Mouse (Mus musculus) CH12.LX (cell line): ENCODE measurements around the gene Prune2. TPM values are rescaled to one million over a fixed set of nuclear protein-coding genes. Genes with fewer than 3 reads are reported as not detected.

Experiments
- DNase-seq: peaks from one replicate; pipeline ENCODE4 v3.0.0-alpha.2; 2013; ENCODE audit errors: extremely low read depth
- H3K27ac ChIP-seq: 2 replicates; pipeline ENCODE4 v1.5.1; 2012; ENCODE audit warnings: low read depth, mild to moderate bottlenecking, control low read depth, moderate library complexity; ENCODE audit not compliant: insufficient read depth
- H3K27me3 ChIP-seq: replicated peaks from 2 replicates; pipeline ENCODE3; 2012; ENCODE audit warnings: inconsistent platforms
- H3K36me3 ChIP-seq, 2 experiments: replicated peaks in 1 of 2; 2 replicates each; pipeline versions ENCODE3 to v1.6.1; 2012; ENCODE audit warnings: inconsistent platforms in 1 of 2, low read length in 1 of 2, mild to moderate bottlenecking in 1 of 2, mixed read lengths in 1 of 2, moderate library complexity in 1 of 2; ENCODE audit not compliant: control insufficient read depth in 1 of 2, insufficient read depth in 1 of 2
- H3K4me1 ChIP-seq, 2 experiments: 2 replicates each; pipeline ENCODE4 v1.6.1; 2012; ENCODE audit warnings: inconsistent platforms in 1 of 2, moderate library complexity in 1 of 2; ENCODE audit not compliant: insufficient read depth in 2 of 2, control insufficient read depth in 1 of 2
- H3K4me2 ChIP-seq: 2 replicates; pipeline ENCODE4 v1.6.1; 2012; ENCODE audit warnings: low read depth, mild to moderate bottlenecking, control low read depth; ENCODE audit not compliant: poor library complexity, insufficient read depth, severe bottlenecking
- H3K4me3 ChIP-seq, 3 experiments: fragments of 150-350 bp in 1 of 3; sonication (generic) in 1 of 3; replicated peaks in 1 of 3; 2 replicates each; pipeline versions ENCODE3 to v1.5.1; 2011 to 2012; ENCODE audit warnings: low read depth in 2 of 3, low read length in 2 of 3, mild to moderate bottlenecking in 2 of 3, moderate library complexity in 2 of 3, control low read depth in 1 of 3, improper control_type of control experiment in 1 of 3, inconsistent platforms in 1 of 3, mixed read lengths in 1 of 3; ENCODE audit not compliant: poor library complexity in 1 of 3
- H3K79me2 ChIP-seq: replicated peaks from 2 replicates; pipeline ENCODE4 v1.6.1; 2012; ENCODE audit warnings: mild to moderate bottlenecking, moderate library complexity; ENCODE audit not compliant: control insufficient read depth, poor library complexity, insufficient read depth, severe bottlenecking; ENCODE audit errors: extremely low read depth
- H3K9ac ChIP-seq: 2 replicates; pipeline ENCODE4 v1.6.1; 2012; ENCODE audit warnings: low read depth, mild to moderate bottlenecking, control low read depth, moderate library complexity; ENCODE audit not compliant: insufficient read depth
- H3K9me3 ChIP-seq: replicated peaks from 2 replicates; pipeline ENCODE3; 2012; ENCODE audit warnings: low read length, inconsistent platforms, mixed read lengths
- BHLHE40 ChIP-seq: IDR thresholded peaks from 2 replicates; pipeline ENCODE4 v1.6.1; 2011; ENCODE audit warnings: mild to moderate bottlenecking, low read depth, low read length, improper control_type of control experiment
- CHD1 ChIP-seq: IDR thresholded peaks from 2 replicates; pipeline ENCODE4 v1.6.1; 2012; ENCODE audit warnings: low read depth, low read length, improper control_type of control experiment, inconsistent platforms
- CHD2 ChIP-seq: IDR thresholded peaks from 2 replicates; pipeline ENCODE4 v1.6.1; 2011; ENCODE audit warnings: low read length, improper control_type of control experiment
- CTCF ChIP-seq, 2 experiments: IDR thresholded peaks in 1 of 2; conservative IDR thresholded peaks in 1 of 2; 2 replicates each; pipeline ENCODE4 v1.5.1; 2011 to 2012; ENCODE audit warnings: low read depth in 2 of 2, low read length in 2 of 2, improper control_type of control experiment in 1 of 2, inconsistent platforms in 1 of 2, mild to moderate bottlenecking in 1 of 2, moderate library complexity in 1 of 2
- E2F4 ChIP-seq: IDR thresholded peaks from 2 replicates; pipeline ENCODE4 v1.6.1; 2011; ENCODE audit warnings: low read depth, low read length, improper control_type of control experiment; ENCODE audit not compliant: insufficient replicate concordance
- ELF1 ChIP-seq: IDR thresholded peaks from 2 replicates; pipeline ENCODE4 v1.6.1; 2014; ENCODE audit warnings: low read depth, mild to moderate bottlenecking, inconsistent platforms, low read length, improper control_type of control experiment
- EP300 ChIP-seq: IDR thresholded peaks from 2 replicates; pipeline ENCODE4 v1.6.1; 2011; ENCODE audit warnings: low read length, improper control_type of control experiment
- GABPA ChIP-seq: IDR thresholded peaks from 2 replicates; pipeline ENCODE4 v1.6.1; 2012; ENCODE audit warnings: low read depth, low read length, improper control_type of control experiment, inconsistent platforms; ENCODE audit not compliant: insufficient replicate concordance
- HCFC1 ChIP-seq: IDR thresholded peaks from 2 replicates; pipeline ENCODE4 v1.6.1; 2012; ENCODE audit warnings: low read depth, mild to moderate bottlenecking, inconsistent platforms, low read length, improper control_type of control experiment
- MAFK ChIP-seq: IDR thresholded peaks from 2 replicates; pipeline ENCODE4 v1.6.1; 2011; ENCODE audit warnings: low read length, improper control_type of control experiment; ENCODE audit not compliant: insufficient replicate concordance
- MAX ChIP-seq: IDR thresholded peaks from 2 replicates; pipeline ENCODE4 v1.6.1; 2011; ENCODE audit warnings: low read length, improper control_type of control experiment
- MEF2A ChIP-seq: IDR thresholded peaks from 2 replicates; pipeline ENCODE4 v1.6.1; 2014; ENCODE audit warnings: low read depth, mild to moderate bottlenecking, inconsistent platforms, low read length, improper control_type of control experiment, borderline replicate concordance
- MXI1 ChIP-seq: IDR thresholded peaks from 2 replicates; pipeline ENCODE4 v1.6.1; 2011; ENCODE audit warnings: mild to moderate bottlenecking, low read depth, low read length, improper control_type of control experiment
- MYC ChIP-seq: IDR thresholded peaks from 2 replicates; pipeline ENCODE4 v1.6.1; 2011; ENCODE audit warnings: low read depth, mild to moderate bottlenecking, improper control_type of control experiment, low read length
- NELFE ChIP-seq: IDR thresholded peaks from 2 replicates; pipeline ENCODE4 v1.6.1; 2011; ENCODE audit warnings: low read depth, low read length, improper control_type of control experiment
- NRF1 ChIP-seq: IDR thresholded peaks from 2 replicates; pipeline ENCODE4 v1.6.1; 2014; ENCODE audit warnings: low read depth, mild to moderate bottlenecking, inconsistent platforms, low read length, improper control_type of control experiment, moderate library complexity
- POLR2A ChIP-seq: IDR thresholded peaks from 2 replicates; pipeline ENCODE4 v1.6.1; 2011; ENCODE audit warnings: low read depth, mild to moderate bottlenecking, improper control_type of control experiment, low read length
- RAD21 ChIP-seq: IDR thresholded peaks from 2 replicates; pipeline ENCODE4 v1.6.1; 2011; ENCODE audit warnings: low read depth, mild to moderate bottlenecking, low read length, improper control_type of control experiment, moderate library complexity
- RCOR1 ChIP-seq: conservative IDR thresholded peaks from 2 replicates; pipeline ENCODE4 v1.6.1; 2012; ENCODE audit warnings: low read depth, mild to moderate bottlenecking, inconsistent platforms, low read length, improper control_type of control experiment
- TBP ChIP-seq: conservative IDR thresholded peaks from 2 replicates; pipeline ENCODE4 v1.6.1; 2011; ENCODE audit warnings: low read depth, low read length, improper control_type of control experiment
- TCF12 ChIP-seq: IDR thresholded peaks from 2 replicates; pipeline ENCODE4 v1.6.1; 2014; ENCODE audit warnings: low read depth, mild to moderate bottlenecking, inconsistent platforms, low read length, improper control_type of control experiment
- UBTF ChIP-seq: IDR thresholded peaks from 2 replicates; pipeline ENCODE4 v1.6.1; 2012; ENCODE audit warnings: low read depth, mild to moderate bottlenecking, inconsistent platforms, low read length, improper control_type of control experiment, moderate library complexity
- USF1 ChIP-seq: IDR thresholded peaks from 2 replicates; pipeline ENCODE4 v1.6.1; 2014; ENCODE audit warnings: low read depth, mild to moderate bottlenecking, inconsistent platforms, low read length, improper control_type of control experiment
- USF2 ChIP-seq: conservative IDR thresholded peaks from 2 replicates; pipeline ENCODE4 v1.6.1; 2011; ENCODE audit warnings: low read depth, low read length, improper control_type of control experiment
- ZNF384 ChIP-seq: IDR thresholded peaks from 2 replicates; pipeline ENCODE4 v1.6.1; 2012; ENCODE audit warnings: low read depth, low read length, improper control_type of control experiment, inconsistent platforms
- dilution Hi-C: fragments of 300-500 bp; cut with MboI; formaldehyde crosslinking; loops from 2 replicates; pipeline ENCODE4 v1.14.3; 2020; ENCODE audit warnings: low sequenced_read_pairs; ENCODE audit not compliant: extremely low pct_unique_long_range_greater_than_20kb, extremely low pct_ligation_motif_present
- in situ Hi-C: fragments of 300-500 bp; cut with MboI; formaldehyde crosslinking; loops from 3 replicates; pipeline ENCODE4 v1.14.3; 2019; ENCODE audit warnings: low sequenced_read_pairs, low pct_ligation_motif_present, low pct_unique_long_range_greater_than_20kb, mixed read lengths
- polyA plus RNA-seq: library from polyadenylated mRNA; unstranded; fragments of >175 nt; gene quantifications from 2 replicates; pipeline ENCODE4 v1.2.1, GENCODE M21; 2012; ENCODE audit warnings: low read depth; ENCODE audit not compliant: insufficient read length
- total RNA-seq, 2 experiments: library from RNA; depleted of rRNA; stranded (reverse); fragments of 300-350 nt in 1 of 2; fragments of >200 nt in 1 of 2; gene quantifications; 2 replicates each; pipeline ENCODE4 v1.2.3; 2012 to 2014

Gene Prune2
- total and polyA plus RNA-seq, 3 experiments = 0.04 to 1.7 (median 0.21) TPM

DNA sequence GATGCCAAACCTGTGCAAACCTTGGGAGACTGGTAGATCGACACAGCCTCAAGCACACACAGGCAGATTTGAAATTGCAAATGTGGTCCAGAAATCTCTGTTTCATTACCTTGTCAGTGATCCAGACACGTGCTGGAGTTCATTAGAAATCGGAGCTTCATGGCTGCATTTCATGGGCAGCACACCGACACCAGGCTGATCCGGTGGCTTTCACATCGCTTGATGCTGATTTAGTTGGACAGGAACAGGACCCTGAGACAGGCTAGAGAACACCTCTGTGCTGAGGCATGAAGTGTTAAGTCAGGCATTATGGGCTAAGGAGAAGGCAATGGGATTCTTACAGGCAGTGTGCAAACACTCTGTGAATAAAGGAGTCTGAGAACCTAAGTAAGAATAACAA lies 1.2 kb upstream of the Prune2 start:
- no peak overlapping the region for H3K27ac ChIP-seq
- H3K36me3 ChIP-seq = no peaks in the 10 kb centered on the region
- no peak overlapping the region for H3K4me3 ChIP-seq
- dilution Hi-C loops (no loop called here), in situ Hi-C loops (no loop called here)
- H3K9ac ChIP-seq = no peak overlapping the region
- H3K9me3 ChIP-seq = no peaks in the 10 kb centered on the region
- TF ChIP-seq MAX = no peak
- TF ChIP-seq E2F4 = no peak
- no peak for TF ChIP-seq RAD21
- TF ChIP-seq CHD1 = no peak
- no peak for TF ChIP-seq ELF1
- TF ChIP-seq MYC = no peak
- no peak for TF ChIP-seq UBTF
- no peak for TF ChIP-seq NELFE
- TF ChIP-seq MEF2A = no peak
- H3K4me1 ChIP-seq = peaks cover 3 to 10% of the 10 kb centered on the region in 2 experiments; a peak in 3 of 4 replicates
- DNase-seq = no peak
- H3K4me2 ChIP-seq = no peak overlapping the region
- no peaks in the 10 kb centered on the region for H3K27me3 ChIP-seq
- no peaks in the 10 kb centered on the region for H3K79me2 ChIP-seq

DNA sequence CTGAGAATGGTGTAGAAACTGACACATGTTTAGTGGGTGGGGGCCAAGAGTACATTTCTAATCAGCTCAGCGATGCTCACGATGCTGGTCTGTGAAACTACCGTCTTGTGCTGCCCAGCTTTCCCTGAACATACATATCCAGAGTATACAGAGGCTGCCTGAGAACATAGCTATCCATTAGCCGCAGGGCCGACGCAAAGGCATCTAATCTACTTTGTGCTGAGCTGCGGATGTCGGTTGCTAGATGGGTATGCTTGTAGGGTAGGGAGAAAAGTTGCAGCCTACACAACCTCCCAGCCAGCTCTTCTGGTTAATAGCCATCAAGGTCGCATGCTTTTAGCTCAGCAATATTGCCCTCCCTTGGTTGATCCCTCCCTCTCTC lies 696 bp upstream of the Prune2 start:
- dilution Hi-C loops = no loop called here
- Histone ChIP-seq H3K9me3 (no peaks in the 10 kb centered on the region), H3K4me1 (peaks cover 4 to 10% of the 10 kb centered on the region in 2 experiments; a peak in 3 of 4 replicates), H3K4me2 (no peak overlapping the region), H3K27me3 (no peaks in the 10 kb centered on the region), H3K4me3 (no peak overlapping the region), H3K36me3 (no peaks in the 10 kb centered on the region), H3K27ac (no peak overlapping the region), H3K9ac (no peak overlapping the region), H3K79me2 (no peaks in the 10 kb centered on the region)
- DNase-seq = no peak
- in situ Hi-C loops = no loop called here
- TF ChIP-seq NRF1 (no peak), USF1 (no peak), TCF12 (no peak), GABPA (no peak), MXI1 (no peak)

DNA sequence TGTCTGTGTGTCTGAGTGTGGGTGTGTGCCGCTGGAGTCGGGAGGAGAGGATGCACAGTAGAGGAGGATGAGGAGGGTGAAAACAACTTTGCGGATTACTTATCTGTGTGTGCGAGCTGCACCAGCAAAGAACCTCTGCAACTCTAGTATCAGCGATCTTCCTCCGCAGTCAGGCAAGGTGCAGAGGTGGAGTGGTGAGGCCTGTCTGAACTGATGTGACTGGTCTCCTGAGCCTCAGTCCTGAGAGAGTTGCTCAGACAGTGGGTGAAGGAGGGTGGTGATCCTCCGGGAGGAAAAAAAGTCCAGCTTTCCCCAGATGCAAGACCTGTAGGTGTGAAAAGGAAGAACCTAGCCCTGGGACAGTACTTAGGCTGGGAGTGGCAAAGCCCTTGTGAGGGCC lies 401 bp downstream of the Prune2 start:
- H3K4me3 ChIP-seq = no peak overlapping the region
- H3K27ac ChIP-seq = no peak overlapping the region
- no peaks in the 10 kb centered on the region for H3K27me3 ChIP-seq
- peaks cover 4 to 6% of the 10 kb centered on the region in 2 experiments; a peak in 3 of 4 replicates for H3K4me1 ChIP-seq
- no peaks in the 10 kb centered on the region for H3K79me2 ChIP-seq
- H3K4me2 ChIP-seq = no peak overlapping the region
- TF ChIP-seq USF1 (no peak), RCOR1 (no peak), MYC (no peak), CTCF (conservative IDR thresholded peaks at IDR 0.05 in 1 of 2, IDR thresholded peaks at IDR 0.05 in 1 of 2; ENCODE audit: low read depth in 2 of 2, low read length in 2 of 2) (no peak), CHD2 (no peak), POLR2A (no peak), GABPA (no peak), USF2 (no peak), EP300 (no peak), MAFK (no peak), TBP (no peak), HCFC1 (no peak), BHLHE40 (no peak), MXI1 (no peak), ZNF384 (no peak)
- H3K36me3 ChIP-seq = no peaks in the 10 kb centered on the region
- dilution Hi-C loops (no loop called here), in situ Hi-C loops (no loop called here)
- H3K9ac ChIP-seq = no peak overlapping the region
- DNase-seq = no peak
- no peaks in the 10 kb centered on the region for H3K9me3 ChIP-seq
